Mouse (Mus musculus) erythroblast, embryonic 14.5 days (primary cell): ENCODE measurements around the gene Ppp1r35.

Experiments
- GATA1 ChIP-seq: IDR thresholded peaks from 2 replicates; pipeline ENCODE4 v1.6.1; 2012; ENCODE audit warnings: low read length, inconsistent platforms, mixed read lengths
- TAL1 ChIP-seq: IDR thresholded peaks from 3 replicates; pipeline ENCODE4 v1.6.1; 2012; ENCODE audit warnings: low read length, inconsistent platforms, mixed read lengths

GRCm38 (mm10) chr5:137781661-137782060 lies 3.0 kb downstream of the Ppp1r35 start:
- no peak for TF ChIP-seq GATA1
- TF ChIP-seq TAL1 = no peak
